Mouse (Mus musculus) brain, embryonic 18.5 days (tissue): ENCODE measurements around the gene Lrrn2.

Source experiments
- DNase-seq: peaks from one replicate; pipeline ENCODE4 v3.0.0-alpha.2; 2012; ENCODE audit warnings: low read depth, low spot score

Gene Lrrn2

DNA sequence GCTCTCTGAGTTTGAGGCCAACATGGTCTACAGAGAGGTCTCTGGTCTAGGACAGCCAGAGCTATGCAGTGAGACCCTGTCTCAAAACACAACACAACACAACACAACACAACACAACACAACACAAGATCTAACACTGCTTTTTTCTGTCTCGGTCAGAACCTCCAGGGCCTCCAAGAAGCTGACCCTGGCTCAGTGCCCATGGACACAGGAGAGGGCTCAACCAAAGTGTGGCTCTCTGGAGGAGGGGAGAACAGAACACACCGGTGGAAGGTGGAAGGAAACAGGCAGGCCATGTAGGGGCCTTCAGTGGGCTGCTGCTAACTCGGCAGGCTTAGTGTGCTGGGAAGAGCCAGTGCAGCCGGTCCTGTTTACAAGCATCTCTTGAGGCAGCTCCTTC is 5.6 kb downstream of the Lrrn2 start:
- DNase-seq, result no peak

GRCm38 (mm10) chr1:132886626-132887025 is 6.6 kb downstream of the Lrrn2 start:
- no peak for DNase-seq

GRCm38 (mm10) chr1:132888811-132889210 is 8.7 kb downstream of the Lrrn2 start:
- no peak for DNase-seq

DNA sequence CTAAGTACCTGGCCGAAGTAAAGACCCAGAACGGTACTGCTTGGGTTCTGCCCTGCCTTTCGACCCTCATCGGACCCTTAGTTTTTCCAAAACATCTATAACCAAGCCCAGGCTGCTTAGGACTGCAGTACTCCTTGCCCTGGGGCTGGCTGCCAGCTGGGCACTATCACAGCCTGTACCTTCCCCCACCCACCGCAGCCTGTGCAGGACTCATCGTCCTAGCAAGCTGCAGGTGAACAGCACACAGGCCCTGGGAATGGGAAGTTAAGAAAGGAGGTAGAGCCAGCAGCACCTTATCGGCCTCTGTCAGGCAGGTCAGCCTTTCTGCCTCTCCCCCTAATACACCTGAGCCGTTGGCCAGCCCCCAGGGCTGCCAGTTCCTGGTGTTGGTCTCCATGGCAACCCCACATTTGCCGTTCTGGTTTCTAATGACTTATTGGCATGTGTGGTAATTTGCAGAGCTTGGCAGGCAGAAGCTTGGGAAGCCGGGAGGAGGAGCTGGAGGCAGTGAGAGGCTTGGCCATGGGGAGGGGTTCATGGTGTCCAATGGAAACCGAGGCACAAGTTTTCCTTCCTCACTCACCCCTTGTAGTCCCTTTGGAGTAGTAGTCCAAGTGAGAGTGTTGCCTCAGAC is 10.2 kb downstream of the Lrrn2 start:
- DNase-seq, result no peak

GRCm38 (mm10) chr1:132892065-132892464 is 12.0 kb downstream of the Lrrn2 start:
- no peak for DNase-seq

- no peak for DNase-seq
Measured at GRCm38 (mm10) chr1:132893311-132894077, 13.4 kb downstream of the Lrrn2 start.

- DNase-seq, result no peak
Measured at GRCm38 (mm10) chr1:132899029-132899428, 19.0 kb downstream of the Lrrn2 start.

GRCm38 (mm10) chr1:132899626-132900025 is 19.6 kb downstream of the Lrrn2 start:
- no peak for DNase-seq

DNA sequence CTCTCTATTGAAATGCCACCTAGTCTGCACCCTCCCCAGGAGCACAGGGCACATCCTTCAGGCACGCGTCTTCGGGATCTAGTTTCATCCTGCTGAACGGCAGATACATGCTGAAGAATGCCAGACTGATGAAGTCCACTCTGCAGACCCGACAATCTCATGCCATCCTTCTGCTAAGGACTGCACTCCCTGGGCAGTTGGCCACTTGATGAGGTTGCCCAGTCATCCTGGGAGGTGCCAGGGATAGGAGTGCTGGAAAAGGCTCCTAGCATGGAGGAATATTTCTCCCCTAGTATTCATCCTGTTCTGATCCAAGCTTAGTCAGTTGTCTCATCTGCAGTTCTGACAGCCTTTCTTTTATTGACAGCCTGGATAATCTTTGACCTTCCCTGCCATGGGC is 20.9 kb downstream of the Lrrn2 start:
- DNase-seq, result no peak

DNA sequence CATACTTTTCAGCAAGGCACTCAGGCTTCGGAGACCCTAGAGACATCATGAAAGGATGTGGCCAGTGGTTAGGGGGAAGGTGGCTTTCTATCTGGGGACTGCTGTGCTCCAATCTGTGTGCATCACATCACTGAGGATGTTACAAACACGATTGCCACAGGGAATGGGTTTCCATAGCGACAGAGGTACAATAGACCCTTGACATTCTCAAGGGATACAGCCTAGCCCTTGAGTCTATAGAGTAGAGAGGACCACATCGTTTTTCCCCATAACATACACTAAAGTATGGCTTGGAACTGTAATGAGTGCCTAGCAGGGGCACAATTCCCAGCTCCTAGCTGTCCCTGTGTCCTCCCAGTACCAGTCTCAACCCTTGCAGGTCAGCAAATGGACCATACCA is 23.4 kb downstream of the Lrrn2 start:
- DNase-seq, result no peak

DNA sequence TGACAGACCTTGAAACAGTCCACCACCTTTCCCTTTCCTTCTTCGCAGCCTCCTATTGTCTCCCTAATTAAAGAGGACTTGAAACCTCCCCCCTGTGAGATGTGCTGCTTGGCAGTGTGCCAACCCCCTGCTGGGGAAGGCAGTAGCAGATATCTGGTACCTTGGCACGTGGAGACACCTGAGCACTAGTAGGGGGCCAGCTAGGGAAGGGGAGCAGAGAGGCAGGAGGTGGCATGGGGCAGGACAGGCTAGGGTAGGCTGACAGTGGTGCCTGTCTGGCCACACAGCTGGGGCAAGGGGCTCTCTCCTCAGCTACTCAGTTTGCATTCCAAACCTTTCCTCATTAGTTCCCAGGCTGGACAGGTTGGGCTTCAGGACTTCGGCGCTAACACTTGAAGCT is 29.0 kb downstream of the Lrrn2 start:
- no peak for DNase-seq

DNA sequence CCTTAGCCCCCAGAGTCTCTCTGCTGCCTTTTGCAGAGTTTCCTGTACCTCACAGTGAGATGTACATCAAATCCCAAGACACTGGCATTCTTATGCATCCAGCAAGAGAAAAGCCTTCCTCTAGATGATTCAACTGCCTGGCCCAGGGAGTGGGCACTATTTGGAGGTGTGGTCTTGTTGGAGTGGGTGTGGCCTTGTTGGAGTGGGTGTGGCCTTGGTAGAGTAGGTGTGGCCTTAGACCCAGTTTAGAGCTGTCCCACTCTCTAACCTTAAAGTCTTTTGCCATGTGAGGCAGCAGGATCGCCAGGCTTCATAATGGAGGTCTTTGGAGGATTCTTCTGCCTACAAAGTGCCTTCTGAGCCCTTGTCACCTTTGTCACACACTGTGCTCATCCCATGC is 29.9 kb downstream of the Lrrn2 start:
- DNase-seq, result no peak

GRCm38 (mm10) chr1:132910414-132911041 is 30.5 kb downstream of the Lrrn2 start:
- DNase-seq, result no peak

DNA sequence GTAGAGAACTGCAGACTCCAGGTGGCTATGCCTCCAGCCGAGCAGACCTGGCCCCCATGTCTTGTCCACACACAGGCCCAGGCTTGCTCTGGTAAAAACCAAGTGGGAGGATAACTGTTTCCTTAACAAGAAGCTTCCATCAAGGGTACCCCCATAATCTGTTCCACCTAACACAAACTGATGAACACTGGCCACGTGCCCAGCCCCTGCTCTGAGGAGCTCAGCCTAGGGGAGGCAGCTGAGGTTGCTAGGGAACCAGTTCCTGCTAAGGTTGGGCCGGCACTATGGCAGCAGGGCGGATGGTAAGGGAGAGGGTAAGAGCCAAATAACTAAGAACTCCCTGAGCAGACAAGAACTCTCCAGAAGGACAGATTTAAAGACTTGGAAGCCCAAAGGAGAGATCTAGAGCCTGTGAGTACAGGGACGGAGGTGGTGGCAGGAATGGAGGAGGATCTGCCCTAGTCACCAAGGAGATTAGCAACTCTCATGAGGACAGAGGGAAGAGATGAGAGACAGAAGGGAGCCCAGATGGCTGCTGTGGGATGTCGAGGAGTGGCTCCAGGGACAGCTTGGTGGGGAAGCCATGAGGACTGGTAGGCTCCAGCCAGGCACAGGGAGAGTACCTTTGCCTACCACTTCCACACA is 35.9 kb downstream of the Lrrn2 start:
- no peak for DNase-seq

GRCm38 (mm10) chr1:132917554-132917953 is 37.5 kb downstream of the Lrrn2 start:
- no peak for DNase-seq

GRCm38 (mm10) chr1:132918117-132918680 is 38.1 kb downstream of the Lrrn2 start:
- no peak for DNase-seq

GRCm38 (mm10) chr1:132919258-132919657 is 39.2 kb downstream of the Lrrn2 start:
- no peak for DNase-seq

DNA sequence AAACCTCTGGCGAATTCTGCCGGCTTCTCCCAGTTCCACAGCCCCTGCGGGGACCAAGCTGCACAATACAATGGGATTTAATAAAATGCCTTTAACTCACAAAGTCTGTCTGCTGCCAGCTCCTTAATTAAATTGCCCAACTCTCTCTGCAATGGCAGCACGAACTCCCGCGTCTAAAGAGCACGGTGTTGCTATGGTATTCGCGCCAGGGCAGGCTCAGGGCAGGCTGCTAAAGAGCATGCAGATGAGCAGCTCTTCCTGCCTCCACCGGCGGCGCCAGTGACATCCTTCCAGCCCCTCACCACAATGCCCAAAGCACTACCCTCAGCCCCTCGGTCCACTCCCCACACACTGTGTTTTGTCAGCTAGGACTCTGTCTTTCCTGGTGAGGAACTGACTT is 41.0 kb downstream of the Lrrn2 start:
- DNase-seq, result peak; percentile 36

DNA sequence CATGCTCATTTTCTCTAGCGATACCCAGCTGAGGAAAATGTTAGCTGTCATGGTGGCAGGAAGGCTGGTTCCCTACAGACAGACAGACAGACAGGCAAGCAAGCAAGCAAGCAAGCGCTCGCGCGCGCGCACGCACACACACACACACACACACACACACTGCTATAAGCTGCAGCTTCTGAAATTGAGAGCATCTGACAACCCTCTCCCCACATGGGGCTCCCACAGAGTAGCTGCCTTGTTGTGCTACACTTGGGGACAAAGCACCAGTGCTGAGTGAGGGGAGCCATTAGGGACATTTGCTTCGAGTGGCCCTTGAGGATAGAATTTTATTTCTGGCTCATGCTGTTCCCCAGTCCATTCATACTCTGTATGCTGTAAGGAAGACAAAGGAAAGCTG is 42.2 kb downstream of the Lrrn2 start:
- DNase-seq, result no peak

DNA sequence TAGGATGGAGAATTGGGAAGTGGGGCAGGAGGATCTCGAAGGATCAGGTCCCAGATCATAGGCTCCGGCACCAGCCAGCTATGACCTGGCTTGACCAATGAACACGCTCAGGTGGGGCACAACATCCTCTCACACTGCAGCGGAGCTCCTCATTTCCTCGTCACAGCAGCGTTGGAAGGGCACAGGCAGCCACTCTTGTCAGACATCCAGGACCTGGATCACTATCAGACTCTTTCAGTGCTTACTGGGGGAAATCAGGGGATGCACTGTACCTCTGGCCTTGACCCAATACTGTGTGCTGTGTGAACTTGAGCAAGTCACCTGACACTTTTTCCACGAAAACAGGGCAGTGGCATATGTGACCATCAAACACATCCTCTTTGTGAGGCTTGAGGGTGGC is 45.2 kb downstream of the Lrrn2 start:
- DNase-seq, result no peak

GRCm38 (mm10) chr1:132928032-132928906 is 48.2 kb downstream of the Lrrn2 start:
- DNase-seq, result no peak
